Mouse (Mus musculus) kidney, adult 2 months (tissue): Measurements from ENCODE around the gene Meiob.

Experiments used
- CTCF ChIP-seq: fragments of 200-500 bp; conservative IDR thresholded peaks from 2 replicates; pipeline ENCODE4 v1.5.1; 2011; ENCODE audit warnings: low read depth, mild to moderate bottlenecking, control low read depth, low read length, moderate library complexity, mixed read lengths; ENCODE audit not compliant: insufficient read depth, insufficient read length
- POLR2A ChIP-seq: fragments of 200-500 bp; IDR thresholded peaks from one replicate; pipeline ENCODE4 v1.6.1; 2011; ENCODE audit warnings: low read depth, low read length, control low read depth

GRCm38 (mm10) chr17:24851381-24852125 is 47.5 kb downstream of the Meiob start:
- TF ChIP-seq POLR2A: no peak
- TF ChIP-seq CTCF: no peak
